ENCODE assay signal across 10 mouse cellular contexts in genomic region chr9:123496665-123497064, GRCm38 (mm10). TPM values are rescaled to one million over a fixed set of nuclear protein-coding genes. Genes with fewer than 3 reads are reported as not detected.
DNase-seq lines count a peak whose midpoint lies in the region; ATAC-seq and TF ChIP-seq lines count a peak whose summit lies in the region.
"Had no signal": no experiment of that assay in that cellular context is flagged by ENCODE, and none has a peak within 500 bp of the region (broad histone marks: within the 10 kb centered on the region; RNA-seq: fewer than 3 reads in every experiment).

No protein-coding gene starts in this region.

- no peak for DNase-seq in forebrain, postnatal 0 days
- no peak for DNase-seq in midbrain, postnatal 0 days (ENCODE audit: low spot score)
- DNase-seq in midbrain, embryonic 14.5 days: no peak
- peak; percentile 32 for DNase-seq in large intestine, adult 2 months (ENCODE audit: low read depth, low spot score)
- no peak for DNase-seq in layer of hippocampus, postnatal 25 days (ENCODE audit: extremely low spot score in 1 of 2, low spot score in 1 of 2)
- DNase-seq in urinary bladder, postnatal 4 days (ENCODE audit: low spot score in 2 of 2): no peak
- DNase-seq: B cell, adult 2 months; left cerebral cortex, postnatal 4 days had no signal

- peak overlapping the region; percentile 6; the same call in 1 of the 2 replicates for H3K9ac ChIP-seq in forebrain, postnatal 0 days
- H3K9ac ChIP-seq in forebrain, embryonic 13.5 days: no peak overlapping the region
- H3K9ac ChIP-seq in midbrain, postnatal 0 days (replicated peaks; ENCODE audit: low read length, poor library complexity, severe bottlenecking): no peak overlapping the region
- no peak overlapping the region for H3K9ac ChIP-seq in midbrain, embryonic 14.5 days (replicated peaks; ENCODE audit: low read length)
- peak overlapping the region; percentile 21; the same call in 1 of the 2 replicates for H3K9ac ChIP-seq in stomach, embryonic 16.5 days (ENCODE audit: low read length)

- H3K4me2 ChIP-seq in forebrain, postnatal 0 days (ENCODE audit: low read depth): peak overlapping the region; percentile 35
- H3K4me2 ChIP-seq in forebrain, embryonic 13.5 days: no peak overlapping the region
- 0 out of 2 replicates have a peak overlapping the region, but pooled peaks have one; percentile 9 for H3K4me2 ChIP-seq in midbrain, postnatal 0 days (ENCODE audit: low read depth, low read length, poor library complexity, severe bottlenecking)
- H3K4me2 ChIP-seq in midbrain, embryonic 14.5 days (ENCODE audit: low read length): no peak overlapping the region
- H3K4me2 ChIP-seq in stomach, embryonic 16.5 days (ENCODE audit: low read depth, low read length): peak overlapping the region; percentile 38

- 22% methylated on average over 13 of the region's 13 CpGs for whole genome bisulfite sequencing in forebrain, postnatal 0 days
- 14% methylated on average over 13 of the region's 13 CpGs for WGBS in forebrain, embryonic 13.5 days
- WGBS in midbrain, postnatal 0 days: 31% methylated on average over 13 of the region's 13 CpGs
- WGBS in midbrain, embryonic 14.5 days: 28% methylated on average over 13 of the region's 13 CpGs
- 22% methylated on average over 13 of the region's 13 CpGs for WGBS in large intestine, adult 2 months
- 11% methylated on average over 13 of the region's 13 CpGs for whole genome bisulfite sequencing in stomach, embryonic 16.5 days

- H3K9me3 ChIP-seq in forebrain, postnatal 0 days (ENCODE audit: low read length): no peaks in the 10 kb centered on the region
- no peaks in the 10 kb centered on the region for H3K9me3 ChIP-seq in forebrain, embryonic 13.5 days (replicated peaks)
- no peaks in the 10 kb centered on the region for H3K9me3 ChIP-seq in midbrain, postnatal 0 days (ENCODE audit: low read length)
- no peaks in the 10 kb centered on the region for H3K9me3 ChIP-seq in midbrain, embryonic 14.5 days (ENCODE audit: control insufficient read depth, low read length)
- no peaks in the 10 kb centered on the region for H3K9me3 ChIP-seq in stomach, embryonic 16.5 days (replicated peaks; ENCODE audit: control insufficient read depth, low read length)

- no peaks in the 10 kb centered on the region for H3K4me1 ChIP-seq in forebrain, postnatal 0 days (ENCODE audit: insufficient read depth)
- H3K4me1 ChIP-seq in forebrain, embryonic 13.5 days: peaks cover 11% of the 10 kb centered on the region
- H3K4me1 ChIP-seq in midbrain, postnatal 0 days (ENCODE audit: insufficient read depth, low read length): peaks cover 6% of the 10 kb centered on the region; the same call in 1 of the 2 replicates
- peaks cover 5% of the 10 kb centered on the region; the same call in 1 of the 2 replicates for H3K4me1 ChIP-seq in midbrain, embryonic 14.5 days (ENCODE audit: control insufficient read depth, insufficient read depth, low read length)
- peaks cover 21% of the 10 kb centered on the region for H3K4me1 ChIP-seq in stomach, embryonic 16.5 days (ENCODE audit: control insufficient read depth, insufficient read depth, low read length)

- H3K4me3 ChIP-seq in forebrain, postnatal 0 days (ENCODE audit: low read depth, low read length): no peak overlapping the region; the same call in 1 of the 2 replicates
- no peak overlapping the region for H3K4me3 ChIP-seq in forebrain, embryonic 13.5 days
- H3K4me3 ChIP-seq in midbrain, postnatal 0 days (ENCODE audit: low read depth, low read length): no peak overlapping the region
- no peak overlapping the region for H3K4me3 ChIP-seq in midbrain, embryonic 14.5 days (replicated peaks; ENCODE audit: low read depth, low read length)
- peak overlapping the region; percentile 6; the same call in 1 of the 2 replicates for H3K4me3 ChIP-seq in stomach, embryonic 16.5 days (replicated peaks; ENCODE audit: low read length)

- no peaks in the 10 kb centered on the region for H3K27me3 ChIP-seq in forebrain, postnatal 0 days (ENCODE audit: insufficient read depth, low read length)
- no peaks in the 10 kb centered on the region for H3K27me3 ChIP-seq in forebrain, embryonic 13.5 days
- H3K27me3 ChIP-seq in midbrain, postnatal 0 days (ENCODE audit: insufficient read depth, low read length): no peaks in the 10 kb centered on the region
- no peaks in the 10 kb centered on the region for H3K27me3 ChIP-seq in midbrain, embryonic 14.5 days (ENCODE audit: control insufficient read depth, insufficient read depth, low read length)
- H3K27me3 ChIP-seq in stomach, embryonic 16.5 days (ENCODE audit: control insufficient read depth, insufficient read depth, low read length): no peaks in the 10 kb centered on the region

- no peak overlapping the region for H3K27ac ChIP-seq in forebrain, postnatal 0 days (ENCODE audit: low read depth, low read length)
- H3K27ac ChIP-seq in forebrain, embryonic 13.5 days: no peak overlapping the region
- no peak overlapping the region for H3K27ac ChIP-seq in midbrain, postnatal 0 days (ENCODE audit: low read depth, low read length)
- H3K27ac ChIP-seq in midbrain, embryonic 14.5 days (replicated peaks; ENCODE audit: low read depth, low read length): no peak overlapping the region
- H3K27ac ChIP-seq in stomach, embryonic 16.5 days (ENCODE audit: low read length): peak overlapping the region; percentile 75

- TF ChIP-seq CTCF in forebrain, postnatal 0 days (IDR thresholded peaks at IDR 0.05; ENCODE audit: low read depth): no peak
- no peak for TF ChIP-seq CTCF in midbrain, postnatal 0 days (IDR thresholded peaks at IDR 0.05)

- H3K36me3 ChIP-seq in forebrain, postnatal 0 days (ENCODE audit: insufficient read depth): peaks cover 3% of the 10 kb centered on the region; the same call in 1 of the 2 replicates
- peaks cover 16% of the 10 kb centered on the region for H3K36me3 ChIP-seq in forebrain, embryonic 13.5 days (ENCODE audit: poor library complexity, severe bottlenecking)
- no peaks in the 10 kb centered on the region for H3K36me3 ChIP-seq in midbrain, postnatal 0 days (ENCODE audit: insufficient read depth, low read length)
- no peaks in the 10 kb centered on the region for H3K36me3 ChIP-seq in midbrain, embryonic 14.5 days (ENCODE audit: control insufficient read depth, insufficient read depth, low read length)
- no peaks in the 10 kb centered on the region; the same call in 1 of the 2 replicates for H3K36me3 ChIP-seq in stomach, embryonic 16.5 days (ENCODE audit: control insufficient read depth, insufficient read depth, low read length)

- 0 out of 2 replicates have a peak, but pooled peaks have one; percentile 18 for ATAC-seq in forebrain, postnatal 0 days
- ATAC-seq in forebrain, embryonic 13.5 days: no peak
- ATAC-seq in midbrain, postnatal 0 days (ENCODE audit: low FRiP score): no peak
- ATAC-seq in midbrain, embryonic 14.5 days (ENCODE audit: low FRiP score, low TSS enrichment): no peak
- peak; percentile 52; the same call in 1 of the 2 replicates for ATAC-seq in stomach, embryonic 16.5 days (ENCODE audit: insufficient read depth, low FRiP score)

RNA-seq across cellular contexts. Expression of gene Limd1, which starts 18.2 kb away (rescaled TPM):
- 16.3 and 23.8 TPM in 2 replicates for total RNA-seq in forebrain, postnatal 0 days (2014; rRNA removed)
- polyA plus RNA-seq in forebrain, postnatal 0 days (2015; fragmentation: Nextera tagmentation; extraction: Ambion mirVana): 8.8 and 9.1 TPM in 2 replicates
- 28.0 and 31.5 TPM in 2 replicates for polyA plus RNA-seq in forebrain, embryonic 13.5 days (2015; fragmentation: Nextera tagmentation; extraction: Ambion mirVana)
- 19.6 and 27.5 TPM in 2 replicates for total RNA-seq in midbrain, postnatal 0 days (2014; rRNA removed)
- polyA plus RNA-seq in midbrain, postnatal 0 days (2015; fragmentation: Nextera tagmentation; extraction: Ambion mirVana): 7.9 and 8.0 TPM in 2 replicates
- polyA plus RNA-seq in midbrain, embryonic 14.5 days (2014; fragmentation: Nextera tagmentation; extraction: Ambion mirVana): 11.8 and 16.4 TPM in 2 replicates
- 57.6 and 90.0 TPM in 2 replicates for polyA plus RNA-seq in large intestine, adult 2 months (2012; rRNA removed)
- 48.8 and 49.6 TPM in 2 replicates for polyA plus RNA-seq in stomach, embryonic 16.5 days (2015; fragmentation: Nextera tagmentation; extraction: Ambion mirVana)
- total RNA-seq in layer of hippocampus, postnatal 25 days (2021): 1 to 10 TPM; 6.4 to 6.5 TPM

RNA-seq across cellular contexts. Expression of gene Sacm1l, which starts 32.9 kb away (rescaled TPM):
- total RNA-seq in forebrain, postnatal 0 days (2014; rRNA removed): 38.9 and 45.1 TPM in 2 replicates
- polyA plus RNA-seq in forebrain, postnatal 0 days (2015; fragmentation: Nextera tagmentation; extraction: Ambion mirVana): 25.1 and 33.1 TPM in 2 replicates
- polyA plus RNA-seq in forebrain, embryonic 13.5 days (2015; fragmentation: Nextera tagmentation; extraction: Ambion mirVana): 41.0 and 43.6 TPM in 2 replicates
- 41.7 and 59.8 TPM in 2 replicates for total RNA-seq in midbrain, postnatal 0 days (2014; rRNA removed)
- 35.1 and 35.4 TPM in 2 replicates for polyA plus RNA-seq in midbrain, postnatal 0 days (2015; fragmentation: Nextera tagmentation; extraction: Ambion mirVana)
- polyA plus RNA-seq in midbrain, embryonic 14.5 days (2014; fragmentation: Nextera tagmentation; extraction: Ambion mirVana): 50.4 and 57.0 TPM in 2 replicates
- 10.5 and 12.7 TPM in 2 replicates for polyA plus RNA-seq in large intestine, adult 2 months (2012; rRNA removed)
- 63.6 and 65.4 TPM in 2 replicates for polyA plus RNA-seq in stomach, embryonic 16.5 days (2015; fragmentation: Nextera tagmentation; extraction: Ambion mirVana)
- total RNA-seq in layer of hippocampus, postnatal 25 days (2021): 10 to 100 TPM; 51.0 to 58.1 TPM

Comparison
In these comparisons a context has a peak if more than half of its experiments do, and no peak if none do; other contexts are left out.
1. ATAC-seq: peak in forebrain, postnatal 0 days (single experiment) and stomach, embryonic 16.5 days (single experiment); none in forebrain, embryonic 13.5 days (single experiment), midbrain, postnatal 0 days (single experiment) and midbrain, embryonic 14.5 days (single experiment).
2. H3K4me2 ChIP-seq: peak in forebrain, postnatal 0 days (single experiment), midbrain, postnatal 0 days (single experiment) and stomach, embryonic 16.5 days (single experiment); none in forebrain, embryonic 13.5 days (single experiment) and midbrain, embryonic 14.5 days (single experiment).
3. H3K9ac ChIP-seq: peak in forebrain, postnatal 0 days (single experiment) and stomach, embryonic 16.5 days (single experiment); none in forebrain, embryonic 13.5 days (single experiment), midbrain, postnatal 0 days (single experiment) and midbrain, embryonic 14.5 days (single experiment).